Mouse (Mus musculus) forebrain, embryonic 16.5 days (tissue): ENCODE measurements around the gene Olfr127. TPM values are rescaled to one million over a fixed set of nuclear protein-coding genes. Genes with fewer than 3 reads are reported as not detected.
"Not testable (repeated sequence)": the region's sequence is repeated elsewhere in the genome, so short reads cannot be mapped to it uniquely, and the experiment has no call there.

ENCODE experiments used
- ATAC-seq: fragments of 200-750 bp; cut with Nextera tagmentation; 2 replicates; pipeline ENCODE4 v1.8.0; 2017; ENCODE audit warnings: mild to moderate bottlenecking, moderate library complexity
- H3K27ac ChIP-seq: fragments of 300-500 bp; sonication (generic); 2 replicates; pipeline ENCODE4 v1.5.1; 2014; ENCODE audit warnings: low read length, control low read depth
- H3K27me3 ChIP-seq: fragments of 300-500 bp; sonication (generic); replicated peaks from 2 replicates; pipeline ENCODE4 v1.6.1; 2014; ENCODE audit warnings: low read length; ENCODE audit not compliant: control insufficient read depth, insufficient read depth
- H3K36me3 ChIP-seq: fragments of 300-500 bp; sonication (generic); 2 replicates; pipeline ENCODE4 v1.6.1; 2014; ENCODE audit not compliant: control insufficient read depth, insufficient read depth
- H3K4me1 ChIP-seq: fragments of 300-500 bp; sonication (generic); replicated peaks from 2 replicates; pipeline ENCODE4 v1.6.1; 2014; ENCODE audit warnings: low read length; ENCODE audit not compliant: control insufficient read depth, insufficient read depth
- H3K4me2 ChIP-seq: fragments of 300-500 bp; sonication (generic); 2 replicates; pipeline ENCODE4 v1.6.1; 2014; ENCODE audit warnings: mild to moderate bottlenecking, low read length, control low read depth
- H3K4me3 ChIP-seq: fragments of 300-500 bp; sonication (generic); replicated peaks from 2 replicates; pipeline ENCODE4 v1.5.1; 2014; ENCODE audit warnings: mild to moderate bottlenecking, low read length, control low read depth
- H3K9ac ChIP-seq: fragments of 300-500 bp; sonication (generic); replicated peaks from 2 replicates; pipeline ENCODE4 v1.6.1; 2014; ENCODE audit warnings: low read depth, low read length, control low read depth
- H3K9me3 ChIP-seq: fragments of 300-500 bp; sonication (generic); 2 replicates; pipeline ENCODE4 v1.6.1; 2016; ENCODE audit warnings: low read length; ENCODE audit not compliant: control insufficient read depth
- WGBS: fragments of 180-500 bp; shearing (Covaris S2); extraction: QIAGEN DNeasy Blood & Tissue Kit; methylation state at CpG from one replicate; pipeline ENCODE4 v1.1.7; 2014; 5-methylcytosine and 5-hydroxymethylcytosine counted together
- polyA plus RNA-seq: library from polyadenylated mRNA; unstranded; fragments of >200 nt; fragmentation: Nextera tagmentation; extraction: Ambion mirVana; gene quantifications from 2 replicates; pipeline ENCODE4 v1.2.1, GENCODE M21; 2015

The Olfr127 gene
- not detected in 2 replicates for polyA plus RNA-seq

DNA sequence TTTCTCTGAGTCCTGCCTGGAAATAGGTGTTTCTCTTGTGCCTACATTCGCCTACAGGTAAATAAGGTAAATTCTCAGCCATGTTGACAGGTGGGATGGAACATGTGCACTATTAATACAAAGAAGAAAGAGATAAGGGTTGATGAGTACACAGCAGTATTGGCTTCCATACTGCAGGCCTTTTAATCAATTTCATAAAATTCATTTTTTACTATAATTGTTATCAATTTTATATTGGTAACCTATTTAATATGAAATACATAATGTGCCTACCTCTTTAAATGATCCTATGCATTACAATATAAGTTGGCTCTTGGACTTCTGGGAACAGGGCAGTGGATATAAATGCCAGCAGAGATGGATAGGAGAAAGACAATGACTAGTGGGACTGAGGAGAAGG, at the start of gene Olfr127:
Gene Olfr127, plus strand, starts transcription at position 301 of the 400 bp plus-strand sequence.
- no peaks in the 10 kb centered on the region for H3K4me1 ChIP-seq
- 82% methylated on average over 1 of the region's 1 CpGs for WGBS
- no peak within 1 kb of the TSS for H3K4me2 ChIP-seq
- H3K36me3 ChIP-seq: no peaks in the 10 kb centered on the region
- H3K9ac ChIP-seq: no peak within 1 kb of the TSS
- H3K4me3 ChIP-seq: no peak within 1 kb of the TSS
- no peaks in the 10 kb centered on the region for H3K27me3 ChIP-seq
- no peak for ATAC-seq
- no peaks in the 10 kb centered on the region for H3K9me3 ChIP-seq
- no peak within 1 kb of the TSS for H3K27ac ChIP-seq

DNA sequence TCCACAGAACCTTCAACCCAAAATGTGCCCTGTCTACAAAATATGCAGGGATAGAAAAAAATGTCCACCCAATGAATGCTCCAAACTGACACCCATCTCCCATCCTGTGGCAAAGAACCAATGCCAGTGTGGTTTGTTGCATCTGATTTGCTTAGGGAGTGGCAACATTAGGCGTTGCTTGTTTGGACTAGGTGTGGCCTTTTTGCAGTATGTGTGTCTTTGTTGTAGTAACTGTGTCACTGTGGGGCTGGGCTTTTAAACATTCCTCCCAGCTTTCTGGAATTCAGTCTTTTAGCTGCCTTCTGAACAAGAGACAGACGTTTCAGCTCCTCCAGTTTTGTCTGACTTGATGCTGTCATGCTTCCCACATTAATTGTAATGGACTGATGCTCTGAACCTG, 36.3 kb upstream of the Olfr127 start:
- Histone ChIP-seq H3K9ac (no peak overlapping the region), H3K36me3 (no peaks in the 10 kb centered on the region), H3K4me1 (no peaks in the 10 kb centered on the region), H3K27ac (no peak overlapping the region), H3K27me3 (no peaks in the 10 kb centered on the region), H3K4me3 (no peak overlapping the region), H3K4me2 (no peak overlapping the region), H3K9me3 (0 out of 2 replicates have a peak, but pooled peaks cover 3% of the 10 kb centered on the region)
- WGBS: 73% methylated on average over 2 of the region's 2 CpGs
- no peak for ATAC-seq

DNA sequence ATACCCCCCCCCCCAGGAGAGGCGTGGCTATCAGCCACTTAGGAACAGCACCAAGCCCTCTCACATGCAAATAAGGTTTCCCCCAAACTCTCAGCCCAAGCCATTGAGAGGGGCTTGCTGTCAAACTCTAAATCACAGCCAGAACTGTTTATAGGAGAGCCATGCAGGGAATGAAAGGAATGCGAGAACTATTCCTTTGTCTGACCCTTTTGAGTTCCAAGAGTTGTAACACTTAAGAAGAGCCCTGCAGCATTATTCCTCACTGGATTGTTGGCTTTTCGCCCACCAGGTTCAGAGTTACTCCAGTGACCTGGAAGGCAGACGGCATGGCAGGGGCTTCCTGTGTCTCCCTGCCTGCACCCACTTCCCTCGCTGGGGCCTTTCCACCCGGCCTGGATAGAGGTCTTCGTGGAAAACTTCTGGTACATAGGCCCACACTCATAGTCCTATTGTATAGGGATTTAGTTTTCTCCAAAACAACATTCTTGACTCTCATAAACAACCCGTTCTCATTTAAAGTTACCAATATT, 30.5 kb upstream of the Olfr127 start:
- Histone ChIP-seq H3K9me3 (no peaks in the 10 kb centered on the region), H3K4me1 (no peaks in the 10 kb centered on the region; the same call in 1 of the 2 replicates), H3K27ac (no peak overlapping the region), H3K9ac (no peak overlapping the region), H3K27me3 (no peaks in the 10 kb centered on the region), H3K4me3 (no peak overlapping the region), H3K36me3 (no peaks in the 10 kb centered on the region), H3K4me2 (no peak overlapping the region)
- ATAC-seq: no peak
- 20% methylated on average over 8 of the region's 8 CpGs for WGBS

DNA sequence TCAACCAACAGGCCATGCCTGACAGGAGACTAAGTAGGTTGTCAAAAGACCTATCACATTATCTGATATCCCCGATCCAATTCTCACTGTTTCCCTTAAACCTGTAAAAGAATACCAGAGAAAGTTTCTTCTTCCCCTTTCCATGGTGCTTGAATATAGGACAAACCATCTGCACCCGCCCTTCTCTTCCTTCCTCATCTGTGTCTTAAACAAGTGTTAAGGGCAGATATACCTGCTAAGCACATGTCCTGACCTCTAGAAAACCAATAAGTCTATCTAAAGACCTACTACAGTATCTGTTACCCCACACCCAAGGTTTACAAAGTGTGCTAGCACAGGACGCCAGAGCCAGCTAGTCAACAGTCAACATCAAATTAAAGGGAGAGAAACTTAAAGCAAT, 26.4 kb upstream of the Olfr127 start:
- H3K4me2 ChIP-seq: no peak overlapping the region
- 86% methylated on average over 3 of the region's 3 CpGs for WGBS
- H3K9me3 ChIP-seq: no peaks in the 10 kb centered on the region
- no peak overlapping the region for H3K4me3 ChIP-seq
- H3K27me3 ChIP-seq: no peaks in the 10 kb centered on the region
- H3K36me3 ChIP-seq: no peaks in the 10 kb centered on the region
- ATAC-seq: no peak
- H3K9ac ChIP-seq: no peak overlapping the region
- no peak overlapping the region for H3K27ac ChIP-seq
- no peaks in the 10 kb centered on the region; the same call in 1 of the 2 replicates for H3K4me1 ChIP-seq

- not testable (repeated sequence) for ATAC-seq
These were observed 6.6 kb downstream of the Olfr127 start for GRCm38 (mm10) chr17:37906821-37907220.

GRCm38 (mm10) chr17:37920248-37920647, 20.0 kb downstream of the Olfr127 start, which contains the start of gene Olfr128:
Gene Olfr128 (plus strand): TSS chr17:37920548.
- H3K4me3 ChIP-seq: no peak within 1 kb of the TSS
- H3K4me2 ChIP-seq: no peak within 1 kb of the TSS
- no peaks in the 10 kb centered on the region for H3K27me3 ChIP-seq
- no peak within 1 kb of the TSS for H3K27ac ChIP-seq
- H3K9ac ChIP-seq: no peak within 1 kb of the TSS
- no peak for ATAC-seq
- H3K9me3 ChIP-seq: no peaks in the 10 kb centered on the region
- no peaks in the 10 kb centered on the region for H3K36me3 ChIP-seq
- no peaks in the 10 kb centered on the region for H3K4me1 ChIP-seq

More at GRCm38 (mm10) chr17:37906821-37907220, 6.6 kb downstream of the Olfr127 start:
- H3K9me3 ChIP-seq, H3K4me3 ChIP-seq, H3K36me3 ChIP-seq, H3K9ac ChIP-seq, H3K4me2 ChIP-seq, H3K27me3 ChIP-seq, H3K27ac ChIP-seq, H3K4me1 ChIP-seq: not testable (repeated sequence)
- 78% methylated on average over 8 of the region's 8 CpGs for WGBS

DNA sequence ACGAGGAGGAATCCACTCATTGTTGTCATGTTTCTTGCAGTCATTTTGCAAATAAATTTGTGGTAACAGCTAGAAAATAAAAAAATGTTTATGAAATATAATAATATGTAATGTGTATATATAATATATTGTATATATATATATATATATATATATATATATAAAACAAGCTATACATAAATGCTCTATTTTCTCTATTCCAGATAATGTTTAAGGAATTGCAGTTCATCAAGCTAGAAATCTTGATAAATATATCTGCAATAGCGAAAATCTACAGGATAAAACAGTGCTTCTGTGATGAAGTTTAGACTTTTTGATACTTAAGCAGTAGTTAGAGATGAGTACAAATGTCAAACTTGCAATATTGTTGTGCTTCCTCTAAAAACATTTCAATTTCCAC, 52.7 kb downstream of the Olfr127 start, which contains the start of gene Olfr761:
Gene Olfr761, minus strand, starts transcription at position 101 of the 400 bp plus-strand sequence.
- H3K9ac ChIP-seq: no peak within 1 kb of the TSS
- no peak for ATAC-seq
- H3K9me3 ChIP-seq: no peaks in the 10 kb centered on the region
- H3K4me1 ChIP-seq: no peaks in the 10 kb centered on the region
- no peak within 1 kb of the TSS for H3K27ac ChIP-seq
- no peak within 1 kb of the TSS for H3K4me2 ChIP-seq
- no peaks in the 10 kb centered on the region for H3K36me3 ChIP-seq
- no peaks in the 10 kb centered on the region for H3K27me3 ChIP-seq
- no peak within 1 kb of the TSS for H3K4me3 ChIP-seq
- WGBS: 68% methylated on average over 2 of the region's 2 CpGs

Other genes with a start within 250 kb of the Olfr127 start
- gene Olfr117, start 236.7 kb upstream of the Olfr127 start, polyA plus RNA-seq: not detected in 2 replicates
- gene Olfr118, start 233.4 kb upstream of the Olfr127 start, polyA plus RNA-seq: not detected in 2 replicates
- not detected in 2 replicates for gene Olfr119, start 203.9 kb upstream of the Olfr127 start, polyA plus RNA-seq
- gene Olfr120, start 178.6 kb upstream of the Olfr127 start, polyA plus RNA-seq: not detected in 2 replicates
- gene Olfr121, start 151.6 kb upstream of the Olfr127 start, polyA plus RNA-seq: not detected in 2 replicates
- not detected in 2 replicates for gene Olfr122, start 131.8 kb upstream of the Olfr127 start, polyA plus RNA-seq
- gene Olfr123, start 106.9 kb upstream of the Olfr127 start, polyA plus RNA-seq: not detected in 2 replicates
- not detected in 2 replicates for gene Olfr124, start 100.5 kb upstream of the Olfr127 start, polyA plus RNA-seq
- 0.06 TPM in 1 of 2 replicates, not detected in the other for gene Olfr125, start 67.5 kb upstream of the Olfr127 start, polyA plus RNA-seq
- gene Olfr126, start 53.0 kb upstream of the Olfr127 start, polyA plus RNA-seq: not detected in 2 replicates
- not detected in 2 replicates for gene Olfr128, start 20.1 kb downstream of the Olfr127 start, polyA plus RNA-seq
- not detected in 2 replicates for gene Olfr761, start 52.6 kb downstream of the Olfr127 start, polyA plus RNA-seq
- not detected in 2 replicates for gene Olfr129, start 159.6 kb downstream of the Olfr127 start, polyA plus RNA-seq
- not detected in 2 replicates for gene Olfr130, start 163.5 kb downstream of the Olfr127 start, polyA plus RNA-seq
- not detected in 2 replicates for gene Olfr131, start 188.3 kb downstream of the Olfr127 start, polyA plus RNA-seq
- not detected in 2 replicates for gene Olfr132, start 234.1 kb downstream of the Olfr127 start, polyA plus RNA-seq
- not detected in 2 replicates for gene Olfr133, start 244.8 kb downstream of the Olfr127 start, polyA plus RNA-seq